Mouse (Mus musculus): ENCODE data around the gene E2f4. TPM values are rescaled to one million over a fixed set of nuclear protein-coding genes. Genes with fewer than 3 reads are reported as not detected.
A peak's percentile ranks its signal among the peaks of the same experiment; 100 is the strongest.

E2f4 gene
- total and polyA plus RNA-seq, 2 experiments from 2014 or later: 28.3 to 39.2 TPM

DNA sequence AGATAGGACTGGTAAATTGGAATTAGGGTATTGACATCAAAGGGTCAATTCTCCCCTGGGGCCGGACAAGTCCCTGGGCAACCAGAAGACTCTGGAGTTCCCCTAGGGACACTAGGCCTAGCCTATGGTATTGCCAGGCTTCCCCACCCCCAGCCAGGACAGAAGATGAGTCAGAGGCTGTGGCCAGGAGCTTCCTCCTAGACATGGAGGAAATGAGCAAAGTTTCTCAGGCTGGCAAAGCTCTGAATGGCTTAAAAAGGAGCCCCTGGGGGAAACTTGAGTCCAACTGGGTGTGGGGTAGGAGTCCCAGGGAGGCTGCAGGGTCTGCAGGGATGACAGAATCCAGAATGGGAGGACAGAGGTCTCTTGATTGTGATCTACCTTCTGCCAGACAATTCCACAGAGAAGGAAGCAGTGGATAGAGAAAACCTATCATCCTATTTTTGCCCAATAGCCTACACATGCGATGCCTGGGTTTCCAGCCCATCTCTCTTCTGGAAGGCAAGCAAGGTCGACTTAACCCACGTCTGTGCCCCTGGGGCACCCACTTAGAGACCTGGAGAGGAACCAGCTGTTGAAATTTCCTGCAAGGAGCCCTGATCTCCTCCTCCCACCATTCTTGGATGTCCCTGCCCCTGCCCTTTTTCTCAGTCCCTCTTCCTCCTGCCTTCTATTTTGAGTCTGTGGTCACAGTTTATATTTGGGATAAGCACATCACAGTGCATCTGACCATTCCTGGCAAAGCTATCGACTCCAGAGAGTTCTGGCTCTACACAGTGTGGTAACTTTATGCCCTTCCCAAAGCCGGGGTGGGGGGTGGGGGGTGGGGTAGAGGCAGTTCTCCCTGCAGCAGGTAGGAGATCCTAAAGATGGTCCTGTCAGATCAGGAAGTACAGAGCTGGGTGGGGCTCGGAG is 47.9 kb downstream of the E2f4 start:
- no peaks in the 10 kb centered on the region for H3K27me3 ChIP-seq (ENCODE audit: insufficient read depth, low read length)
- H3K9me3 ChIP-seq (ENCODE audit: low read length): no peaks in the 10 kb centered on the region

DNA sequence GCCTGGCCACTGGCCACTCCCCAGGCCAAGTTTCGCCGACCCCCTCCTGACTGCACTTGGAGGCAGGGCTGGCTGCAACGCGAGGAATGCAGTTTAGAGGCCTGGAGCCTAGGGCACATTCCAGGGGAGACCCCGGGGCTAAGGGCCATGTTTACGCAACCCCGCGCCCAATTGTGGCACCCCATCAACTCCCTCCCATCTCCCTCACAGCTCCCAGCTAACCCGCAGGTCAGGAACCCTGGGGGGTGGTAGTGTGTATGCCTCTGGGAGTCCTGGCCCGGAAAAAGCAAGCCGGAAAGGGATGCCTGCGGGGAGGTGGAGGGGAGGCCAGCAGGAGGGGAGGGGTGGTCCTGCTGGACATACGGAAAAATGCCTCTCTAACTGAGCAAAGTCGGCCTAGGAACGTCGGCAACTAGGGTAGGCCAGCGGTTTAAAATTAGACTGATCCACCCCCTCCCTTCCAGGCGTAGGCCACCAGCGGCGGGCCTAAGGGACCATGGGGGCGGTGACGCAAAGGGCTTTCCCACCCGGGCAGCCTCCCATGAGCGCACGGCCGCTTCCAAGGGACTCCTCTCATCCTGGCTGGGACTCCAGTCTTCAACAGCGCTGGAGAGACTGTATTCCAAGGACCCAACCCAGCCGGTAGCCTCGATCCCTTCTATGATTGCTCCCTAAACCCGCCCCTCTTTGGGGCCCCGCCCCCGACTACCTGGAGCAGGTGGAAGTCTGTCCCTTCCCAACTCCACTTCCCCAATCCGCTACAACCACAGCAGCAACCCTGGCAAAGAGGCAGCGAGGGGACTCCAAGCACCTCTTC is 49.4 kb downstream of the E2f4 start:
- peak overlapping the region; percentile 26; the same call in 1 of the 2 replicates for H3K27ac ChIP-seq

More for the DNA sequence above, 47.9 kb downstream of the E2f4 start:
- Histone ChIP-seq H3K4me2 (ENCODE audit: low read depth, low read length) (no peak overlapping the region), H3K36me3 (ENCODE audit: insufficient read depth, low read length) (no peaks in the 10 kb centered on the region), H3K4me1 (ENCODE audit: insufficient read depth, low read length) (peaks cover 11% of the 10 kb centered on the region), H3K4me3 (ENCODE audit: low read length) (no peak overlapping the region), H3K27ac (no peak overlapping the region), H3K9ac (replicated peaks; ENCODE audit: low read length) (no peak overlapping the region)
- ATAC-seq (no peak), DNase-seq (ENCODE audit: low spot score) (no peak)
- WGBS: 73% methylated on average over 7 of the region's 7 CpGs
- no peak for TF ChIP-seq CTCF (IDR thresholded peaks at IDR 0.05; ENCODE audit: low read depth)

DNA sequence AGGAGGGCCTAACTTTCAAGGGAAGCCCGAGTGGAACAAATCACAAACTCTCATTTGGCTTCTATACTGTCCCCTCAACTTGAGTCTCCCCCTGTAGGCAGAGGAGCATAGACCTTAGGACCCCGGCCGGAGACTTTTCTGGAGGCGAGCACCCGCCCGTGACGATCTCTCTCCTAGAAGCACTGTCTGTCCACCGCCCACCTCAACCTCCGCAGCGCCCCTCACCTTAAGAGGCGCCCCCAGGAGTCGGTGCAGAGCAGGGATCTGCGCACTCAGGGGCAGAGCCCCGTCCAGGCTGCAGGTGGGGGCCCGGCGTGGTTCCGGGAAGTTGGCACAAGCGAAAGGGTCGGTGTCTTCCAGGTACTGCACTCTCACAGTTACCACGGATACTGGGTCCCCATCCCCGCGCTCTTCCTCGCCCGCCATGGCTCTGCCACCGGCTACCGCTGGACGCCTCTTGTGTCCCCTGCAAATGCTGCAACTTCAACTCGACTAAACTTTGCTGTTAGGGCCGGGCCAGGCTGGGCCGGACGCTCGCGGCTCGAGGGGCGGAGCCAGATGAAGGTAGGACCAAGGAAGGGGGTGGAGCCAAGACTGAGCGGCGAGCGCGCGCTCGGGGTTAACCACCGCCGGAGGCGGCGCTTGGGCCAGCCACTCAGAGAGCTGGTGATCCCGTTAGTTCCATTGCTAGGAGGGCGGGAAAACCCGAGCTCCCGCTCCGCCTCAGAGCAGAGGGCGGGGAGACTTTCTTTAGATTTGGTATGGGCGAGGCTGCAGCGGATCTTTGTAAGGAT is 50.2 kb downstream of the E2f4 start, which contains the start of gene Fhod1:
Gene Fhod1 (minus strand): TSS at position 526 of the 794 bp plus-strand sequence.
- H3K36me3 ChIP-seq (ENCODE audit: insufficient read depth, low read length): no peaks in the 10 kb centered on the region
- DNase-seq (ENCODE audit: low spot score) (peak; percentile 95), ATAC-seq (peak; percentile 87)
- peak within 1 kb of the TSS; percentile 77 for H3K4me3 ChIP-seq (ENCODE audit: low read length)
- no peaks in the 10 kb centered on the region for H3K9me3 ChIP-seq (ENCODE audit: low read length)
- peak within 1 kb of the TSS; percentile 100 for H3K4me2 ChIP-seq (ENCODE audit: low read depth, low read length)
- no peaks in the 10 kb centered on the region for H3K27me3 ChIP-seq (ENCODE audit: insufficient read depth, low read length)
- peak within 1 kb of the TSS; percentile 83 for H3K27ac ChIP-seq
- under 1% methylated on average over 53 of the region's 53 CpGs for WGBS
- peak; percentile 41 for TF ChIP-seq CTCF (IDR thresholded peaks at IDR 0.05; ENCODE audit: low read depth)
- peaks cover 15% of the 10 kb centered on the region for H3K4me1 ChIP-seq (ENCODE audit: insufficient read depth, low read length)
- H3K9ac ChIP-seq (replicated peaks; ENCODE audit: low read length): peak within 1 kb of the TSS; percentile 77

More for the DNA sequence above, 49.4 kb downstream of the E2f4 start:
- no peak for TF ChIP-seq CTCF (IDR thresholded peaks at IDR 0.05; ENCODE audit: low read depth)
- H3K4me1 ChIP-seq (ENCODE audit: insufficient read depth, low read length): peaks cover 15% of the 10 kb centered on the region
- 4% methylated on average over 34 of the region's 34 CpGs for WGBS
- peak overlapping the region; percentile 100 for H3K4me2 ChIP-seq (ENCODE audit: low read depth, low read length)
- no peaks in the 10 kb centered on the region for H3K9me3 ChIP-seq (ENCODE audit: low read length)
- peak overlapping the region; percentile 77 for H3K4me3 ChIP-seq (ENCODE audit: low read length)
- ATAC-seq: 0 out of 2 replicates have a peak, but pooled peaks have one; percentile 1
- H3K36me3 ChIP-seq (ENCODE audit: insufficient read depth, low read length): no peaks in the 10 kb centered on the region
- H3K9ac ChIP-seq (replicated peaks; ENCODE audit: low read length): peak overlapping the region; percentile 51
- H3K27me3 ChIP-seq (ENCODE audit: insufficient read depth, low read length): no peaks in the 10 kb centered on the region
- DNase-seq (ENCODE audit: low spot score): no peak

DNA sequence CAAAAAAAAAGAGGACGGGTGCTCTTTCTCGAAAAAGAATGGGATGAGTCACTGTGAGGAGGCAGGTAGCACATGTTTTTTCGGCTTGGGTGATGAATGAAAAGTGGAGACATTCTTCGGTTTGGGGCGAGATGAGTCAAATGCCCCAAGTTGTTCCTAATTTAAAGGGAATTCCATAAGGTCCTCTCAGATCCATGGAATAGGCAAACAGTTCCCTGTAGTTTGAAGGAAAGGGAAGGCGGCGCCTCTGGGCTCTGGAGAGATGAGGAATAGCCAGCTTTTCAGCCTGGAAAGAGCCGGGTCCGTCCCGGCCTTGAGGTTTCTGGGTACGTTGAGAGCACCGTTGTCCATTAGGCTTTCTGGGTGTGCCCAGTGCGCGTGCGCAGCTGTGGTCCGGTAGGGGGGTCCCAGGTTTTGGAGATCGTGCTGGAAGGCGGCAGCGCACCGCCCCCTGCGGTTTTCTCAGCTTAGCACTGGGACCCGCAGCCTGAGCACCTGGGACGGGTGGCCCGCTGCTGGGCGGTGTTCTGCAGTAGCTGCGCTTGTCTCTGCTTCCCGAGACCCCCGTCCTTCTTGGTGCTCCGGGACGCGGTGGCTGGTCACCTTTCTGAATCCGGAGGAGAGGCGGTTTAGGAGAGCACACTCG is 51.1 kb downstream of the E2f4 start, which contains the start of gene Slc9a5:
Gene Slc9a5 (plus strand): TSS at position 394 of the 646 bp plus-strand sequence.
- TF ChIP-seq CTCF (IDR thresholded peaks at IDR 0.05; ENCODE audit: low read depth): peak; percentile 39
- Histone ChIP-seq H3K4me2 (ENCODE audit: low read depth, low read length) (peak within 1 kb of the TSS; percentile 100), H3K27me3 (ENCODE audit: insufficient read depth, low read length) (no peaks in the 10 kb centered on the region), H3K27ac (peak within 1 kb of the TSS; percentile 83), H3K36me3 (ENCODE audit: insufficient read depth, low read length) (no peaks in the 10 kb centered on the region), H3K9ac (replicated peaks; ENCODE audit: low read length) (peak within 1 kb of the TSS; percentile 77), H3K4me1 (ENCODE audit: insufficient read depth, low read length) (peaks cover 15% of the 10 kb centered on the region), H3K9me3 (ENCODE audit: low read length) (no peaks in the 10 kb centered on the region), H3K4me3 (ENCODE audit: low read length) (peak within 1 kb of the TSS; percentile 77)
- ATAC-seq (peak; percentile 13; the same call in 1 of the 2 replicates), DNase-seq (ENCODE audit: low spot score) (peak; percentile 81)
- under 1% methylated on average over 34 of the region's 34 CpGs for WGBS

DNA sequence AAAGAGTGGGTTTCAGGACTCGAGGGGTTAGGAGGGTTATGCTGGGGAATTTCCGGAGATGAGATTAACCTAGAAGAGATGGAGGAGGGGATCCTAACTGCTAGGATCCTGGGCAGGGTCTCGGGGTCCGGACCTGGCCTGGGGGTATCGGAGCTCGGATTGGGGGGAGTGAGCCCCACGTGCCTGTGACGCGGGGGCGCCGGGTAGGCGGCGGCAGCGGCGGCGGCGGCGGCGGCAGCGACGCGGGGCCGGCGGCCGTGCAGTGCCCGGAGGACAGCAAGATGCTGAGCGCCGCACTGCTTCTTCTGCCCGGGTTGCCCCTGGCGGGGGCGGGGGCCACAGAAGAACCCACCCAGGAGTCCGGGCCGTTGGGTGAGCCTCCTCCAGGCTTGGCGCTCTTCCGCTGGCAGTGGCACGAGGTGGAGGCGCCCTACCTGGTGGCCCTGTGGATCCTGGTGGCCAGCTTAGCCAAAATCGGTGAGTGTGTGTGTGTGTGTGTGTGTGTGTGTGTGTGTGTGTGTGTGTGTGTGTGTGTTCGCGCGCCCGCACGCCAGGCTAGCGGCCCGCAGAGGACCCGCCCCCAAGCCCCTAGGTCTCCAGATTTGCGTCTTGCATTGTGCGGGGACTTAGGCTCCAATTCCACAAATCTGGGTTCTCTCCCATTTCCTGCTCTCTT is 51.8 kb downstream of the E2f4 start:
- under 1% methylated on average over 42 of the region's 48 CpGs for WGBS
- Histone ChIP-seq H3K4me1 (ENCODE audit: insufficient read depth, low read length) (peaks cover 15% of the 10 kb centered on the region), H3K9me3 (ENCODE audit: low read length) (no peaks in the 10 kb centered on the region), H3K4me3 (ENCODE audit: low read length) (peak overlapping the region; percentile 77), H3K36me3 (ENCODE audit: insufficient read depth, low read length) (no peaks in the 10 kb centered on the region), H3K4me2 (ENCODE audit: low read depth, low read length) (peak overlapping the region; percentile 100), H3K27ac (peak overlapping the region; percentile 83), H3K27me3 (ENCODE audit: insufficient read depth, low read length) (no peaks in the 10 kb centered on the region), H3K9ac (replicated peaks; ENCODE audit: low read length) (peak overlapping the region; percentile 77)
- no peak for TF ChIP-seq CTCF (IDR thresholded peaks at IDR 0.05; ENCODE audit: low read depth)
- DNase-seq (ENCODE audit: low spot score) (peak; percentile 76), ATAC-seq (peak; percentile 60)
